Mouse (Mus musculus) Patski (cell line): ENCODE measurements around the gene Afmid. TPM values are rescaled to one million over a fixed set of nuclear protein-coding genes. Genes with fewer than 3 reads are reported as not detected.
"Not testable (repeated sequence)": the region's sequence is repeated elsewhere in the genome, so short reads cannot be mapped to it uniquely, and the experiment has no call there.

Experiments used
- ATAC-seq: fragments of 100-300 bp; one replicate; pipeline ENCODE4 v1.8.0; 2021
- CTCF ChIA-PET: fragments of 350-600 bp; sonication (Branson Sonifier 250); formaldehyde crosslinking; loops from one replicate; lab custom pipeline; 2022; ENCODE audit warnings: inconsistent platforms; lab: Charles Lee
- POLR2A ChIA-PET: fragments of 350-600 bp; sonication (Branson Sonifier 250); formaldehyde crosslinking; loops from one replicate; lab custom pipeline; 2022; ENCODE audit warnings: antibody characterized with exemption, inconsistent platforms; lab: Charles Lee
- DNase-seq: peaks from one replicate; pipeline ENCODE4 v3.0.0-alpha.2; 2011; ENCODE audit warnings: low read depth, low spot score
- H3K27me3 ChIP-seq: fragments of 371-371 bp; one replicate; pipeline ENCODE4 v1.5.1; 2021
- CTCF ChIP-seq: fragments of 100-300 bp; IDR thresholded peaks from one replicate; pipeline ENCODE4 v1.5.1; 2021
- in situ Hi-C: fragments of 300-500 bp; cut with MboI; formaldehyde crosslinking; loops from 3 replicates; pipeline ENCODE4 v1.11.1; 2018; ENCODE audit warnings: low pct_unique_long_range_greater_than_20kb, mixed read lengths
- polyA plus RNA-seq: library from polyadenylated mRNA; unstranded; gene quantifications from one replicate; pipeline ENCODE4 v1.2.3, GENCODE M21; 2021

The Afmid gene
- polyA plus RNA-seq, 1 experiment from 2014 or later = 9.1 TPM

DNA sequence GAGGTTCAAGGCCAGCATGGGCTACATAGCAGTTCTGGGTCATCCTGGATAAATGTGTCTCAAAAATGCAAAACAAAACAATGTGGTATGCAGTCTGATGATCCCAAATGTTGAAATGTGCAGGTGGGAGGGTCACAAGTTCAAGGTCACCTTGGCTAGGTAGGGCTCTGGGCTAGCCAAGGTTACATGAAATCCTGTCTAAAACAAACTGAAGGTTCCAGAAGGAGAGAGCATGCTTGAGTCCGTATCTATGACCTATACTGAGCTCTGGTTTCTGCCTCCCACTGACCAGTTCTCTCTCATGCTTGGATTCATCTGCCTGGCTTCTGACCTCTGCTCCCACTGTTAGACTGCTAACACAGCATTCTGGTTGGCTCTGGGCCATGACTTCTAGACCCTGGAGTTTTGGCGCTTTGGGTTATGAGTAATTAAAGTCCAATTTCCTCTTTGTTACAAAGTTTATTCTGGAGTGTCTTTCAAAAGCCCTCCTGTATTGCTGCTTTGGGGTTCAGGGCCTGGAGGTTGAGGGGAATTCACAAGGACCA is 4.0 kb downstream of the Afmid start:
- ATAC-seq = no peak
- no peak for DNase-seq
- in situ Hi-C loops = loop anchor here (5.0 kb wide), 1 partner anchor 122 kb away; no protein-coding TSS in a partner anchor
- POLR2A ChIA-PET = interaction anchor here (0.6 kb wide), 1 partner anchor 19 kb away, joined by 3 read pairs; the partner anchor contains the start of gene Birc5
- H3K27me3 ChIP-seq = no peaks in the 10 kb centered on the region
- CTCF ChIA-PET = no interaction called here
- no peak for TF ChIP-seq CTCF

DNA sequence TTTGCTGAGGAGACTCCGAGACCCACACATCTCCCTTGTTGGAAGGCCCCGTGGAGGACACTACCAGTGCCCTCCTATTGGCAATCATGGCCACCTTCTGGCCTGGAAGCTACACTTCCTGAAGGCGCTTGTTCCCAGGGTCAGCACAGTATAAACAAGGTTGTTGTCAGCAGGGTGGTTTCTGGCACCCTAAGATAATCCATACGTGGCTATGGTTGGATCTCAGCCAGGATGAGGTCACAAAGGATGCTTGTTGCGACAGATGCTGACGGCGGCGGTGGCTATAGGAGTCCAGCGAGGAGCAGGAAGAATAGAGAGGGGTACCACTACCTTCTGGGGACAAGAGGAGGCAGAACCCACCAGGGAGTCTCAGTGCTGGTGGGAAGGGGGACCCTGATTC is 4.7 kb downstream of the Afmid start:
- DNase-seq = no peak
- no peaks in the 10 kb centered on the region for H3K27me3 ChIP-seq
- CTCF ChIA-PET = no interaction called here
- ATAC-seq = no peak
- in situ Hi-C loops = no loop called here
- no peak for TF ChIP-seq CTCF
- POLR2A ChIA-PET = no interaction called here

DNA sequence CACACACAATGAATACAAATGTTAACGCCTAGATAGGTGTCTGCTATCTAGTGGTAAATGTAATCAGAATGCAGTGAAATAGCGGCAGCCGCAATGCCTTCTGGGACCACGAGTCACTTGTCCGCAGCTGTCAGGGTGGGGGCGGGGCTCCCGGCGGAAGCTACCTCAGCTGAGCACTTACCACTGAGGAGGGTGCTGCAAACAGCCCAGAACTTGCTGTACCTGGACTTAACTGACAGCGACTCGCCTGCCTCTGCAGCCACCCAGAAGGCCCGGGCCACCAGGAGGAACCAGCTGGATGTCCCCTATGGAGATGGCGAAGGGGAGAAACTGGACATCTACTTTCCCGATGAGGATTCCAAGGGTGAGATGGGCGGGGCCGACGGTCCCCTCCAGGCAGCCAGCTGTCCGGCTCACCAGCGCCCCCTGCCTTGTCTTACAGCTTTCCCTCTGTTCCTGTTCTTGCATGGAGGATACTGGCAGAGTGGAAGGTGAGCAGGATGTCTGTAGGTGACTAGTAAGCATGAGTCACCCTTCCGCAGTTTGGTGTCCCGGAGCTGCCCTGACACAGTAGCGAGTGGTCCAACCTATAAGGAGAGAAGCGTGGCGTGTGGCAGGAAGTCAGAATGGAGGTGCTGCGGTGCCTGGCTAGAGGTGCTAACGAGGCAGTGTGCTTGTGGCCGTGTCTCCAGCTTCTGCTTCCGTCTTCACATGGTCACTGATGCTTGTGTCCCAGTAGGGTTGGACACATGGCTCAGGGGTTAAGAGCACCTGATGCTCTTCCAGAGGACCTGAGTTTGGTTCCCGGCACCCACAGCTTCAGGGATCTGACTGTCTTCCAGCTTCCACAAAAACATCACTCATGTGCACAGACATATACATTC is 6.6 kb downstream of the Afmid start:
- ChIA-PET POLR2A (interaction anchor here (0.7 kb wide), 1 partner anchor 13 kb away, joined by 3 read pairs; no protein-coding TSS in a partner anchor), CTCF (interaction anchor here (1.2 to 1.3 kb wide), 2 partner anchors 10 to 42 kb away, joined by 3 read pairs; no protein-coding TSS in a partner anchor)
- no peak for ATAC-seq
- in situ Hi-C loops = no loop called here
- no peak for TF ChIP-seq CTCF
- no peak for DNase-seq
- H3K27me3 ChIP-seq = no peaks in the 10 kb centered on the region

DNA sequence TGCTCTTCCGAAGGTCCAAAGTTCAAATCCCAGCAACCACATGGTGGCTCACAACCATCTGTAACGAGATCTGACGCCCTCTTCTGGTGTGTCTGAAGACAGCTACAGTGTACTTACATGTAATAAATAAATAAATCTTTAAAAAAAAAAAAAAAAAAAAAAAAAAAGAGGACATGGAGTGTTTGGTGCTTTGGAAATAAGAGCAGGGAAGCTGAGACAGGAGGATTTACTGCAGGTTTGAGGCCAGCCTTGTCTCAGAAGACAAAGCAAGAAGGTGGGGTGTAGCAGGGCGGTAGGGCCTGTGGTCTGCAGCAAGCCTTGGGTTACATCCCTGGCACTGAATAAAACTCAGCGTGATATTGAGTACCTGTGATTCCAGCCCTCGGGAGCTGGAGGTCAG is 7.8 kb downstream of the Afmid start:
- in situ Hi-C loops, ATAC-seq, DNase-seq, CTCF ChIA-PET, H3K27me3 ChIP-seq: not testable (repeated sequence)
- POLR2A ChIA-PET = interaction anchor here (0.8 to 1.0 kb wide), 2 partner anchors 9 to 16 kb away, joined by 3 to 4 read pairs; no protein-coding TSS in a partner anchor

DNA sequence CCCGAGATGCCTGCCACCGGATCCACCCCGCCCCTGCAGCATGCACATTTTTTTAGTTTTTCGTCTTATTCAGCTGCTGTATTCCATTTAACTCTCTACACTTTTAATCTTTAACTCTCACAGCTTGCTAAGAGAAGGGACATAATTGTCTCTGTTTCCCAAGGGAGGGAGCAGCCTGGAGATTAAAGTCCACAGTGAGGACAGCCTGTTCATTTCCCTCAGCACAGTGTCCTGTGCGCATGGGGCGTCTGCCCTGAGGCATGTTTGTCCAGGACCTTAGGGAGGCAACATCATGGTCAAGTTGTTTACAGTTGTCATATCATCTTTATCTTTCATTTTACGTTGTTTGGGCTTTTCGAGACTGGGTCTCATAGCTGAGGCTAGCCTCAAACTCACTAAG is 8.4 kb downstream of the Afmid start:
- ATAC-seq = no peak
- in situ Hi-C loops = no loop called here
- ChIA-PET POLR2A (interaction anchor here (0.8 to 1.0 kb wide), 2 partner anchors 9 to 16 kb away, joined by 3 to 4 read pairs; no protein-coding TSS in a partner anchor), CTCF (no interaction called here)
- no peak for DNase-seq
- no peaks in the 10 kb centered on the region for H3K27me3 ChIP-seq
- no peak for TF ChIP-seq CTCF

DNA sequence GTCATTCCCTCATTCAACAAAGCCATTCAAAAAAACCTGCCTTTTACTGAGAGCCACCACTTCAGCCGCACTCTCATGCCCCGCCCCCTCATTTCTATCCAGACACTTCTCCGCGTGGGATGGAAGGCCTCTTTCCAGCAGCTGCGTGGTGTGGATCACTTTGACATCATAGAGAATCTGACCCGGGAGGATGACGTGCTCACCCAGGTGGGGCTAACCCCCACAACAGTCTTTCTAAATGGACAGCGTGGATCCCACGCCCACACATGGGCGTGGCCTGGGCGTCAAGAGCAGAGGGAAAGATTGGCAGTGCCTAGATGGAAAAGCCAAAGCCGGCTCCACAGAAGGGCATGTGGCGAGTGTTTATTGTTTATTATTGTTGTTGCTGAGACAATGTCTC is 10.6 kb downstream of the Afmid start:
- no peak for ATAC-seq
- CTCF ChIA-PET = no interaction called here
- no peak for TF ChIP-seq CTCF
- no peak for DNase-seq
- in situ Hi-C loops = no loop called here
- POLR2A ChIA-PET = interaction anchor here (1.2 kb wide), 1 partner anchor 21 kb away, joined by 3 read pairs; no protein-coding TSS in a partner anchor
- H3K27me3 ChIP-seq = no peaks in the 10 kb centered on the region

DNA sequence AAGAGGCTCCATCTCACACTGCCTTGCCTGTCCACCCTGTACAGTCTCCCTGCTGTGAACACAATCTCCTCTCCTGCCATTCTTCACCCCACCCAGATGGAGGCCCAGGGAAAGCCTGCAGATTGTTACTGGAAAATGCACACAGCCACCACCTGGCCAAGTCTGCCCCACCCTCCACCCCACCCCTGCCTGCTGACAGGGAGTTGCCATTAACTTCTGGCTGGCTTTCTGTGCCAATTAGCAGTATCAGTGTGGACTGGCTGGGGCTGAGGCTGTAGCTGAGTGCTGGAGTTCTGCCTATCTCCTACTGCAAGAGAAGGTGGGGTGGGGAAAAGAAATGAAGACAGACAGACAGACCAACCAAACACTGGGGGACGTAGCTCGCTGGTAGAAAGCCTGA is 12.8 kb downstream of the Afmid start:
- no peaks in the 10 kb centered on the region for H3K27me3 ChIP-seq
- ATAC-seq (no peak), DNase-seq (no peak)
- ChIA-PET POLR2A (no interaction called here), CTCF (no interaction called here)
- in situ Hi-C loops = no loop called here
- TF ChIP-seq CTCF = no peak

DNA sequence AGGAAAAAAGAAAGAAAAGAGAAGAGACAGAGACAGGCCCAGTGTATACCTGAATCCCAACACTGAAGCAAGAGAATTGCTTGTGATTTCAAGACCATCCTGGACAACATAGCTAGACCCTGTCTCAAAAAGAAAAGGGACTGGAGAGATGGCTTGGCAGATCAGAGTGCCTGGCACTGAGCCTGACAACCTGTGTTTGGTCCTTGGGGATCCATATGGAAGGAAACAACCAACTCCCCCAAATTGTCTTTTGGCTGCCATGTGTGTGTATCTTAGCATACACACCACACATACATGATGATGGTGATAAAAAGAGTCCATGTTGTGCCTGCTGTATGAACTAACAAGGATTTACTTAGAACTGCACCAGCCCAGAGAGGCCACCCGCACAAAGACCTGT is 13.3 kb downstream of the Afmid start:
- H3K27me3 ChIP-seq = no peaks in the 10 kb centered on the region
- CTCF ChIA-PET = no interaction called here
- POLR2A ChIA-PET = no interaction called here
- ATAC-seq (no peak), DNase-seq (no peak)
- in situ Hi-C loops = no loop called here
- no peak for TF ChIP-seq CTCF

DNA sequence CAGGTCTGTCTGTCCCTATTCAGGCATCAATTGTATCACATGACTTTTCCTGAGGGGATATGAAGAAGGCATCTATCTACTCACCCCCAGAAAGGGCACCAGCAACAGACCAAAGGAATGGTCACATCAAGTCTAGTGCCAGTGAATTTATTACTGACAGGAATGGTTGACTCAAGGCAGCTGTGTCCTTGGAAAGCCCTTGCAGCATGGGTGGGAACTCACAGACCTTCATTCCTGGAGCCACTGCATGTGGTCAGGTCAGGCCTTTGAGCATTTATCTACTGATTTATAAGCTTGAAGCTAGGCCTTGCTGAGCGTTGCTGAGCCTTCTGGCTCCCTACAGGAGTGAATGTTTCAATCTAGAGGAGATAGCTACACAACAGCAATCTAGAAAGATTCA is 15.2 kb downstream of the Afmid start:
- ATAC-seq (no peak), DNase-seq (no peak)
- POLR2A ChIA-PET = no interaction called here
- no peaks in the 10 kb centered on the region for H3K27me3 ChIP-seq
- in situ Hi-C loops = no loop called here
- CTCF ChIA-PET = no interaction called here
- no peak for TF ChIP-seq CTCF

DNA sequence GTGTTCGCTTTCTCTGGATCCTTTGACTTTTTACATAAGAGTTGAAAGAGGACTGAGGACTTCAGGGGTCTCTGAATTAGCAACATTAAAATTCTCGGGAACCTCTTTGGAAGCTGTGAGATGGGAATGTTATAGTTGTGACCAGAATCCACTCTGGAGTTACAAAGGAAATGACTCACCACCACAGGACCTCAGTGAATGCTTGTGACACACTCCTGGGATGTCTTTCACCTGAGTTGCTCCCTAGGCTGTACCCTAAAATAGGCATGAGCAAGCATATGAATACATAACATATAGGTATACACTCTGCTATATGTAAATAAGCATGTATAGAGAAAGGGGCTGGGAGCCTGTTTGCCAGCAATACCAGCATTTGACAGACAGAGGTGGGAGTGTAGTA is 17.7 kb downstream of the Afmid start:
- no peak for DNase-seq
- H3K27me3 ChIP-seq = no peaks in the 10 kb centered on the region
- TF ChIP-seq CTCF = no peak
- ChIA-PET POLR2A (no interaction called here), CTCF (no interaction called here)
- ATAC-seq = no peak
- in situ Hi-C loops = no loop called here

DNA sequence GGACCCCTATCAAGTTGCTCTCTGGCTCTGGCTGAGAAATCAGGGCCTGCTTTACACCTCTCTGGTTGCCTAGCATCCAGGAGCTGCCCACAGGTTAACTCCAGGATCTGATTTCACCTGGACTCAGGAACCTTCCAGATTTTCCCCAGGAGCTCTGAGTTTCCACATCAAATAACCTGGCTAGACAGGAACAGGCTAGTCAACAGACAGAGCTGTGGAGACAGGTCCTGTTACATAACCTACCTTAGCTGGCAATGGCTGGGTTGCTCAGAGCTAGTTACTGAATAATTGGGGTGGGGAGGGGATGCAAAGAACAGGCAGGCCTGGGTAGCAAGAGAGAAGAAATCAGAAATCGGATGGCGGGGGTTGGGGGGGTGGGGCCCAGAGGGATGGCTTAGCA is 19.3 kb downstream of the Afmid start:
- POLR2A ChIA-PET = interaction anchor here (0.6 to 1.4 kb wide), 2 partner anchors 13 to 24 kb away, joined by 3 to 9 read pairs; no protein-coding TSS in a partner anchor
- DNase-seq (no peak), ATAC-seq (no peak)
- CTCF ChIA-PET = no interaction called here
- no peak for TF ChIP-seq CTCF
- no peaks in the 10 kb centered on the region for H3K27me3 ChIP-seq
- in situ Hi-C loops = no loop called here
